In genomic region chr12:86000641-86001073, GRCm38 (mm10) we compare ENCODE assay signal across 8 mouse cellular contexts.
DNase-seq lines count a peak whose midpoint lies in the region; ATAC-seq lines count a peak whose summit lies in the region.

No protein-coding gene starts in this region.

- no peaks in the 10 kb centered on the region for H3K27me3 ChIP-seq in forebrain, embryonic 14.5 days (replicated peaks; ENCODE audit: control insufficient read depth, insufficient read depth, low read length)

- peak overlapping the region; percentile 13; the same call in 1 of the 2 replicates for H3K9ac ChIP-seq in forebrain, embryonic 14.5 days (ENCODE audit: low read length)

- peak; percentile 92 for ATAC-seq in forebrain, embryonic 14.5 days

- no peaks in the 10 kb centered on the region for H3K9me3 ChIP-seq in forebrain, embryonic 14.5 days (replicated peaks; ENCODE audit: control insufficient read depth, low read length)

- intact Hi-C loops in heart, postnatal 10 days (cut with DNase I), result no loop called here
- intact Hi-C loops in left cerebral cortex, postnatal 14 days (cut with DNase I), result no loop called here

- peak overlapping the region; percentile 14; the same call in 1 of the 2 replicates for H3K4me2 ChIP-seq in forebrain, embryonic 14.5 days (ENCODE audit: low read length)

- peak overlapping the region; percentile 75 for H3K27ac ChIP-seq in forebrain, embryonic 14.5 days (ENCODE audit: low read depth, low read length)

- no peak overlapping the region for H3K4me3 ChIP-seq in forebrain, embryonic 14.5 days (ENCODE audit: low read depth, low read length)

- 19% methylated on average over 9 of the region's 9 CpGs for WGBS in forebrain, embryonic 14.5 days

- H3K36me3 ChIP-seq in forebrain, embryonic 14.5 days (ENCODE audit: control insufficient read depth, insufficient read depth, low read length), result 0 out of 2 replicates have a peak, but pooled peaks cover 3% of the 10 kb centered on the region

- H3K4me1 ChIP-seq in forebrain, embryonic 14.5 days (ENCODE audit: control insufficient read depth, insufficient read depth, low read length), result peaks cover 19% of the 10 kb centered on the region

- peak; percentile 97 for DNase-seq in Muller cell, postnatal 12 days (ENCODE audit: inconsistent ontology term)
- DNase-seq in adrenal gland, adult 8-10 months, result peak; percentile 61
- peak; percentile 81 for DNase-seq in forebrain, embryonic 14.5 days (ENCODE audit: low spot score)
- peak; percentile 78 to 82 for DNase-seq in heart, postnatal 10 days
- peak; percentile 15 to 55 for DNase-seq in left cerebral cortex, postnatal 14 days (ENCODE audit: low spot score in 2 of 2)
- peak; percentile 13 for DNase-seq in retina, embryonic 14.5 days (ENCODE audit: low spot score)
- no peak for DNase-seq in thymus, postnatal 4 days
- no peak for DNase-seq in cerebellum, adult 11-12 months

Comparison
In these comparisons a context has a peak if more than half of its experiments do, and no peak if none do; other contexts are left out.
1. DNase-seq: peak in Muller cell, postnatal 12 days (single experiment), adrenal gland, adult 8-10 months (single experiment), forebrain, embryonic 14.5 days (single experiment), heart, postnatal 10 days (2 of 2), left cerebral cortex, postnatal 14 days (2 of 2) and retina, embryonic 14.5 days (single experiment); none in thymus, postnatal 4 days (single experiment) and cerebellum, adult 11-12 months (single experiment).